Mouse (Mus musculus) heart, embryonic 12.5 days (tissue): ENCODE data around the gene Gm44965. TPM values are rescaled to one million over a fixed set of nuclear protein-coding genes. Genes with fewer than 3 reads are reported as not detected.

Source experiments
- ATAC-seq: fragments of 200-750 bp; cut with Nextera tagmentation; 2 replicates; pipeline ENCODE4 v1.8.0; 2017; ENCODE audit warnings: moderate TSS enrichment, moderate library complexity; ENCODE audit not compliant: insufficient number of reproducible peaks, low FRiP score
- H3K27ac ChIP-seq: fragments of 300-500 bp; sonication (generic); 2 replicates; pipeline ENCODE4 v1.5.1; 2016; ENCODE audit warnings: mild to moderate bottlenecking, moderate library complexity; ENCODE audit not compliant: poor library complexity, severe bottlenecking
- H3K27me3 ChIP-seq: fragments of 300-500 bp; sonication (generic); replicated peaks from 2 replicates; pipeline ENCODE4 v1.6.1; 2016; ENCODE audit warnings: mild to moderate bottlenecking, moderate library complexity
- H3K36me3 ChIP-seq: fragments of 300-500 bp; sonication (generic); 2 replicates; pipeline ENCODE4 v1.6.1; 2016; ENCODE audit warnings: mild to moderate bottlenecking, moderate library complexity
- H3K4me1 ChIP-seq: fragments of 300-500 bp; sonication (generic); replicated peaks from 2 replicates; pipeline ENCODE4 v1.6.1; 2016; ENCODE audit warnings: mild to moderate bottlenecking
- H3K4me2 ChIP-seq: fragments of 300-500 bp; sonication (generic); 2 replicates; pipeline ENCODE4 v1.6.1; 2016; ENCODE audit warnings: mild to moderate bottlenecking, moderate library complexity
- H3K4me3 ChIP-seq: fragments of 300-500 bp; sonication (generic); 2 replicates; pipeline ENCODE4 v1.5.1; 2016; ENCODE audit warnings: mild to moderate bottlenecking
- H3K9ac ChIP-seq: fragments of 300-500 bp; sonication (generic); 2 replicates; pipeline ENCODE4 v1.6.1; 2016; ENCODE audit warnings: mild to moderate bottlenecking, moderate library complexity
- H3K9me3 ChIP-seq: fragments of 300-500 bp; sonication (generic); replicated peaks from 2 replicates; pipeline ENCODE4 v1.6.1; 2016; ENCODE audit warnings: mild to moderate bottlenecking, moderate library complexity
- WGBS: fragments of 180-500 bp; shearing (Covaris S2); methylation state at CpG from one replicate; pipeline ENCODE4 v1.1.7; 2016; 5-methylcytosine and 5-hydroxymethylcytosine counted together
- polyA plus RNA-seq: library from polyadenylated mRNA; unstranded; fragments of >200 nt; fragmentation: Nextera tagmentation; extraction: Ambion mirVana; gene quantifications from 2 replicates; pipeline ENCODE4 v1.2.1, GENCODE M21; 2016

The Gm44965 gene
- polyA plus RNA-seq, 1 experiment from 2014 or later, result not detected

DNA sequence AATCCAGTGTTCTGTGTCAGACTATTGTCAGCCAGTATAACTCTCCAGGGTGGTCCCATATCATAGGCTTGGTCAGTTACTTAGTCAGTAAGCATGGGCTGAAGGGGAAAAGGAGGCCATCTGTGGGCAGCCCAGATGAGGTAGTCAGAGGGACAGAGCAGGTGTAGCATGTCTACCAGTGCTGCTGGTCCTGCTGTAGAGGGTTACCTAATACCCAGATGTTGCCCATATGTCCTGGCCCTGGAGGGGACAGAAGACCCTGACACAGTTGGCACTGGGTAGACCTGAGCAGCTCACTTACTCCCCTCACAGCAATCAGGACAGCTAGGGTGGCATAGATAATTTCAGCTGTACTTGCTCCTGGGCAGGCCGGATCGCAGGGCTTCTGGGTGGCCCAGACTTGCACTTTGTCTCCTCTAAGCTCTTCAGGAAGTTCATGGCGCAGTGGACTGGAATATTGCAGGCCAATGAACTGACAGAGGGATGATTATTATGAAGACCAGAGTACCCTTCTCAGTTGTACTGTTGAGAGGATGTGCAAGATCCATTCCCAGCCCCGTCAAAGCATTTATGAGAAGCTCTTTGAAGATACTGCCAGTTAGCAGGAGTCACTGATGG, 27.9 kb upstream of the Gm44965 start:
- Histone ChIP-seq H3K4me1 (peaks cover 41% of the 10 kb centered on the region), H3K36me3 (peaks cover 17% of the 10 kb centered on the region), H3K9ac (no peak overlapping the region), H3K27ac (peak overlapping the region; percentile 45), H3K9me3 (no peaks in the 10 kb centered on the region), H3K4me2 (no peak overlapping the region), H3K4me3 (no peak overlapping the region), H3K27me3 (no peaks in the 10 kb centered on the region)
- WGBS, result 84% methylated on average over 4 of the region's 4 CpGs
- no peak for ATAC-seq

DNA sequence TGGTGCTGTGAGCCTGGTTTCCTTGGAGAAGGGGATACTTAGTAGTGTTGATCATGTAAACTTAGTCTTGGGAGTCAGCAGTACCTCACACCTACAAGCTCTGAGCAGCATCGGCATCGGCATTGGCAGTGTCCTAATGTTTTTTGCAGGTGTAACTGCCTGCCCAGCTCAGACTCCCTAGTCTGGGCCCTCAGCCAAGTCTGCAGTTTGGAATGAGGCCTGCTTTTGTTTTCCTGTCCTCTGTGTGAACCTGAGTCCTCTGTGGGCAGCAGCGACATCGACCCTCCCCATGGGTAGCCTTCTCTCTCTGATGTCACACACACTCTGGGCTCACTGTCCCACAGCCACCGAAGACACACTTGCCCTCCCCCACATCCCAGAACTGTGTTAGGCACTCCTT, 27.4 kb upstream of the Gm44965 start:
- Histone ChIP-seq H3K9ac (no peak overlapping the region), H3K27me3 (no peaks in the 10 kb centered on the region), H3K4me1 (peaks cover 41% of the 10 kb centered on the region), H3K36me3 (peaks cover 17% of the 10 kb centered on the region), H3K27ac (peak overlapping the region; percentile 72), H3K4me3 (no peak overlapping the region), H3K9me3 (no peaks in the 10 kb centered on the region), H3K4me2 (no peak overlapping the region)
- ATAC-seq, result peak; percentile 56; the same call in 1 of the 2 replicates
- WGBS, result 20% methylated on average over 5 of the region's 5 CpGs

DNA sequence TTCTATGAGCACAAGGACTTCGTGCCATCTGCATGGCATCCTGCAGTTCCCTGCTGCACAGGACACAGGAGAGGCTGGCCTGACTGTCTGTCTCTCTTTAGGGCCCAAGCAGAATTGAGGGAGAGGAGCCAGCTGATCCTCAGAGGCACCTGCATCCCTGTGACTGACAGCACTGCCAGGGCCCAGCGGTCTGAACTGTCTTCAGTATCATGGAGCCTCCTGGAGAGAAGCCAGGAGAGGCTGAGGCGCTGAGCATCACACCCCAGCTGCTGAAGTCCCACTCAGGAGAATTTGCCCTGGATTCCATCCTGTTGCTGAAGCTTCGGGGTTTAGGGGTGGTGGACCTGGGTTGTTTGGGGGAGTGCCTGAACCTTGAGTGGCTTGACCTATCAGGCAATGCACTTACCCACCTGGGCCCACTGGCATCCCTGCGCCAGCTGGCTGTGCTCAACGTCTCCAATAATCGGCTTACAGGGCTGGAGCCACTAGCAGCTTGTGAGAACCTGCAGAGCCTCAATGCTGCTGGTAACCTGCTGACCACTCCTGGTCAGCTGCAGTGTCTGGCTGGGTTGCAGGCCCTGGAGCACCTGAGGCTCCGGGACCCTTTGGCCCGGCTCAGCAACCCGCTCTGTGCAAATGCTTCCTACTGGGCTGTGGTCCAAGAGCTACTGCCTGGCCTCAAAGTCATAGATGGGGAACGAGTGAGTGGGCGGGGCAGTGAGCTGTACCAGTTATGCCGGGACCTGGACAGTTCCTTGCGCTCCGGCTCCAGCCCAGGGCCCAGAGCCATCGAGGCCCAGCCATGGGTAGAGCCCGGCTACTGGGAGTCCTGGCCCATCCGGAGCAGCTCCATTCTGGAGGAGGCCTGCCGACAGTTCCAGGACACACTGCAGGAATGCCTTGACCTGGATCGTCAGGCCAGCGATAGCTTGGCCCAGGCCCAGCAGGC, 25.4 kb upstream of the Gm44965 start:
- 44% methylated on average over 21 of the region's 21 CpGs for WGBS
- Histone ChIP-seq H3K4me2 (peak overlapping the region; percentile 28), H3K4me3 (no peak overlapping the region), H3K27ac (peak overlapping the region; percentile 45), H3K9me3 (no peaks in the 10 kb centered on the region), H3K9ac (no peak overlapping the region), H3K27me3 (no peaks in the 10 kb centered on the region), H3K36me3 (peaks cover 16% of the 10 kb centered on the region), H3K4me1 (peaks cover 60% of the 10 kb centered on the region)
- peak; percentile 67 for ATAC-seq

DNA sequence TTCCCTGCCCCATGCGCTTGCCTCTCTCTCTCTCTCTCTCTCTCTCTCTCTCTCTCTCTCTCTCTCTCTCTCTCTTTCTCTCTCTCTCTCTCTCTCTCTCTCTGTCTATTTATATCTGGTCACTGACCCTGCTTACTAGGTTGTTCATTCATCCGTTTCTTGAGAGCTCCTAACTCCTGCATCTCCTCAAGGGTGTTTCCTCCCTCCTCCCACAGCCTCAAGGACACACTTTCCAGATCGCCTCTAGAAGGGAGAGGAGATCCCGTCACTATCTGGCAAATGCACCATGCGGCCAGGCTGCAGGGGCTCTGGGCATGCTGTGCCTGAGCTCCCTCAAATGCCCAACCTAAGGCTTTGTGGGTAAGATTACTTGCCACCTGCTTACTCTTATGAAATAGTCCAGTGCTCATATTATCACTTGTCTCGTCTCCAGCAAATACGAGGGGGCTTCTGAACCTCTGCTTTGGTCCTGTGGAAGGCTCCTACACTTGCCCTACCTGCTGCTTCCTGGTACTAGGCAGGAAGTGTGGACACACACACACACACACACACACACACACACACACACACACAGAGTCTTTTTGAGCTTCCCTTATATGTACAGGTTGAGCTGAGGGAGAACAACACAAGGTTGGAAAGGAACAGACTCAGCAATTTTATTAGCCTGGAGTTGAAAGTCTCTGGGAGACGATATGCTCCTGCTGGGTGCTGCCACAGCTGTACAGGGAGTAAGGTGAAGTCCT, 24.5 kb upstream of the Gm44965 start:
- WGBS, result 52% methylated on average over 8 of the region's 8 CpGs
- Histone ChIP-seq H3K27me3 (no peaks in the 10 kb centered on the region), H3K36me3 (peaks cover 12% of the 10 kb centered on the region), H3K4me2 (peak overlapping the region; percentile 28), H3K4me1 (peaks cover 67% of the 10 kb centered on the region), H3K9ac (no peak overlapping the region), H3K9me3 (no peaks in the 10 kb centered on the region), H3K4me3 (no peak overlapping the region), H3K27ac (peak overlapping the region; percentile 45)
- ATAC-seq, result no peak

DNA sequence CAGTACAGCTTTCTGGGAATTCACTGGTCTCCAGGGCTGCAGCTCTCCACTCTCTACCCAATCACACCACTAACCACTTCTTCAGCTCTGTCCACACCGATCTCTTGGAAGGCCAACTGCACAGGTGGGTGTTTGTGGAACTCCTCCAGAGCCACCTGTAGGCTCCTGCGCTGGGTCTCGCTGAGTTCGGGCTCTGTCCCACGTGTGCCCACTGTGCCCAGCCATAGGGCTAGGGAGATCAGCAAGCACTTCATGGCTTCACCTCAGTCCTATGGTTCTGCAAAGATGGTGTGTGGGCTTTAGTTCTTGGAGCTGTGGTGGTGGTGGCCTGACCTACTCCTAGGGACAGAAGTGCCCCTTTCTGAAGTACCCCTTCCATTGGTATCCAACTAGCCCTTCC, 21.7 kb upstream of the Gm44965 start:
- peak overlapping the region; percentile 14; the same call in 1 of the 2 replicates for H3K4me2 ChIP-seq
- H3K9me3 ChIP-seq, result no peaks in the 10 kb centered on the region
- no peaks in the 10 kb centered on the region for H3K36me3 ChIP-seq
- H3K4me3 ChIP-seq, result no peak overlapping the region
- H3K9ac ChIP-seq, result no peak overlapping the region
- WGBS, result 90% methylated on average over 5 of the region's 5 CpGs
- H3K27ac ChIP-seq, result peak overlapping the region; percentile 57
- no peaks in the 10 kb centered on the region for H3K27me3 ChIP-seq
- ATAC-seq, result no peak
- H3K4me1 ChIP-seq, result peaks cover 51% of the 10 kb centered on the region

DNA sequence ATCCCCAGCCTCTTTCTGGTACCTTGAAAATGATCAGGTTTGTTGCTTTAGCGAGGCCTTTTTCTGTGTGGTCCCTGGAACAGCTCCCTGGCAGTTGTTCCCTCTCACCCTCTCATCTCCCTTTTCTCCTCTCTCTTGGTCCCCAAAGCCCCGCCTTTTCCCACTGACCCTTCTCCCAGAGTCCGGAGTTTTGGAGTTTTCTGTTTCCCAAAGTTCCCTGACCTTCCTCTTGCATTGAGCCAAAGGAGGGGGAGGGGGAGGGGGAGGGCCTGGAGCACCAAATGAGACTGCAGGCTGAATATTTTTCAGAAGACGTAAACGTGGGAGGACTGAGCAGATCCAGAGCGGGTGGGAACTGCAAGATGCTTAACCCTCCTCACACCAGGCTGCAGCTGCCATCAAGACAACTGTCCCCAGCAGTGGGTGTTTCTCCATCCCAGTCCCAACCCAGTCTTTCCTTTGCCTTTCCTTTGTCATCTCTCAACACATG, 21.1 kb upstream of the Gm44965 start, which contains the start of gene Rarres2:
Rarres2 (minus strand) TSS at position 218 of the 490 bp plus-strand sequence.
- 22% methylated on average over 6 of the region's 6 CpGs for WGBS
- Histone ChIP-seq H3K4me1 (peaks cover 47% of the 10 kb centered on the region), H3K9me3 (no peaks in the 10 kb centered on the region), H3K4me3 (no peak within 1 kb of the TSS), H3K9ac (no peak within 1 kb of the TSS), H3K4me2 (peak within 1 kb of the TSS; percentile 14), H3K36me3 (no peaks in the 10 kb centered on the region), H3K27ac (peak within 1 kb of the TSS; percentile 57), H3K27me3 (no peaks in the 10 kb centered on the region)
- no peak for ATAC-seq

DNA sequence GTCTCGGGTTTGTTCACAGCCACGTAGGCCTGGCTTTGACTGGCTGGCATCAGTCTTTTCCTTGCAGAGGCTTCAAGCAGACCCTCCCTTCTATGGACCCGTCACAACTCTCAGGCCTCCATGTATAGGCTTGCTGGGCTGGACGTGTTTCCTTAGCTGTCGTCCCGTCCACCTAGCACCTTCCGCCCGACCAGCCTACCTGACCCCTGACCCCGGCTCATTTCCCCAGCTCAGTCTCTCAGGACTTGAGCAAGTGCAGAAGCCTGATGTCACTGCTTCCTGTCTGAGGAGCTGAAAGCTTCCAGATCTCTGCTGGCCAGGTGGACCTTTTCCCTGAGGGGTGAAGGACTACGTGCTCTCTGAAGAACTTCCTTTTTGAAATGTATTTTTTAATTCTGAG, 20.5 kb upstream of the Gm44965 start:
- Histone ChIP-seq H3K4me1 (peaks cover 46% of the 10 kb centered on the region), H3K27me3 (no peaks in the 10 kb centered on the region), H3K27ac (peak overlapping the region; percentile 57), H3K9ac (no peak overlapping the region), H3K4me2 (no peak overlapping the region), H3K36me3 (no peaks in the 10 kb centered on the region), H3K4me3 (no peak overlapping the region), H3K9me3 (no peaks in the 10 kb centered on the region)
- ATAC-seq, result peak; percentile 69
- 19% methylated on average over 10 of the region's 10 CpGs for WGBS

DNA sequence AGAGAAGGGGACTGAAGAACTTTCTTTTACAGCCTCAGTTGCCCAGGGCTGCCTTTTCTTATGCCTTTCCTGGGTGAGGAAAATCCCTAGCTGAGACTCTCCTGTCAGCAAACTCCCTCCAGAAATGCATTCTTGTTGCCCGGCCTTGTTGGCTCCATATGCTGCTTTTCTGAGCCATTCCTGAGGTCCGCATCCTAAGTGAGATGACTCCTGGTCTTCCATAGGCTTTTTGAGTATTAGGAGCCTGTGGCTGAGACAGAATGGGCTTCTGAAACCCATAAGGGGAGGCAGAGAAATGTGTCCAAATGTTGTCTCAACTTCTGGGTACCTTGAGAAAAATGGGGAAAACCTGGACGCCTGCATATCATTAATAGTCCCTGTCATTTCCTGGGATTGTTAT, 19.8 kb upstream of the Gm44965 start:
- Histone ChIP-seq H3K9me3 (no peaks in the 10 kb centered on the region), H3K4me3 (no peak overlapping the region), H3K27ac (peak overlapping the region; percentile 14; the same call in 1 of the 2 replicates), H3K4me2 (no peak overlapping the region), H3K4me1 (peaks cover 46% of the 10 kb centered on the region), H3K36me3 (no peaks in the 10 kb centered on the region), H3K9ac (no peak overlapping the region), H3K27me3 (no peaks in the 10 kb centered on the region)
- WGBS, result 55% methylated on average over 3 of the region's 3 CpGs
- ATAC-seq, result no peak

DNA sequence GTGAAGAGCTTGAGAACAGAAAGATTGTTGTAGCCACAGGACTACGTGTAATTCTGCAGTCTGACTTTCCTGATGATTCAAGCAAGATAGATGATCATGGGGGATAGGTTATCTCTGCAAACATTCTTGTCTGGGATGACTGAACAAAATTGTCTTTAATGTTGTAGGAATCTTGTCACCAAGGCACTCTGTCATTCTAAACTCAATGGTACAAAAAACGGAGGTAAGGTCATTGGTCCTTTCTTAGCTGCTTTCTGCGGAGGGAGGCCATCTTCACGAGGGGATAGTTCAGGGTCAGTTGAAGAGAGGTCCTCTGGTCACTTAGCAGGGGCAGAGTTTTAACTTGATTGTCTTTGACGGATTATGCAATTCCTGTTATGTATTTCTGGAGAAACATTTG, 15.0 kb upstream of the Gm44965 start:
- Histone ChIP-seq H3K27me3 (no peaks in the 10 kb centered on the region), H3K4me2 (no peak overlapping the region), H3K27ac (peak overlapping the region; percentile 74), H3K4me1 (peaks cover 39% of the 10 kb centered on the region), H3K36me3 (no peaks in the 10 kb centered on the region), H3K4me3 (no peak overlapping the region), H3K9ac (no peak overlapping the region), H3K9me3 (no peaks in the 10 kb centered on the region)
- ATAC-seq, result no peak
- 48% methylated on average over 5 of the region's 5 CpGs for WGBS

DNA sequence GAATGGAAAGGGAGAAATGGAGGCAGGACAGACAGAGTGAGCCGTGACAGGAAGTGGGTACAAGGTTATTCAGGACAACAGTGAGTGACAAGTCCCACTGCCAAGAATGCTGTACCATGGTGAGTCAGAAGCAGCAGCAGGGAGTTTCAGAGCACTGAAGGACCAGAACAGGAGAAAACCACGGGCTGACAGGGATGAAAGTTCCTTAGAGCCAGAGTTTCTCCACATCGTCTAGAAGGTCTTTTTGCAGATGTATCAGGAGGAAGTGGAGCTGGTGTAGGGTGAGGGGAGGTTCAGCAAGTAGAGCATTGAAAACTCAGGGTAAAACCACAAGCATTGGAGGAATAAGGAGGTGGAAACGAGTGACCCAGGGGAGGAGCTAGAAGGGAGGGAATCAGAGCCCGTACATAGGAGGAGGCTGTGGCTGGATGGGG, 14.5 kb upstream of the Gm44965 start:
- Histone ChIP-seq H3K27me3 (no peaks in the 10 kb centered on the region), H3K27ac (peak overlapping the region; percentile 74), H3K36me3 (no peaks in the 10 kb centered on the region), H3K4me2 (peak overlapping the region; percentile 44), H3K9ac (peak overlapping the region; percentile 17; the same call in 1 of the 2 replicates), H3K4me1 (peaks cover 35% of the 10 kb centered on the region), H3K4me3 (no peak overlapping the region), H3K9me3 (no peaks in the 10 kb centered on the region)
- 11% methylated on average over 5 of the region's 5 CpGs for WGBS
- peak; percentile 34; the same call in 1 of the 2 replicates for ATAC-seq
